Mouse (Mus musculus) left cerebral cortex, postnatal 36 days (tissue): ENCODE data around the gene Cacna1s. TPM values are rescaled to one million over a fixed set of nuclear protein-coding genes. Genes with fewer than 3 reads are reported as not detected.

Experiments used
- DNase-seq, 2 experiments: peaks; one replicate each; pipeline ENCODE4 v3.0.0; 2021 to 2022; ENCODE audit warnings: low spot score in 2 of 2, mixed read lengths in 1 of 2
- intact Hi-C: fragments of 180-260 bp; cut with DNase I; formaldehyde crosslinking; loops from one replicate; pipeline ENCODE4 v1.15.1; 2025
- total RNA-seq, 2 experiments: library from RNA; stranded (reverse); gene quantifications; 2 replicates each; pipeline ENCODE4 v1.2.3; 2021

The Cacna1s gene
- total RNA-seq, 2 experiments from 2014 or later, result 0.81 to 2.3 TPM

DNA sequence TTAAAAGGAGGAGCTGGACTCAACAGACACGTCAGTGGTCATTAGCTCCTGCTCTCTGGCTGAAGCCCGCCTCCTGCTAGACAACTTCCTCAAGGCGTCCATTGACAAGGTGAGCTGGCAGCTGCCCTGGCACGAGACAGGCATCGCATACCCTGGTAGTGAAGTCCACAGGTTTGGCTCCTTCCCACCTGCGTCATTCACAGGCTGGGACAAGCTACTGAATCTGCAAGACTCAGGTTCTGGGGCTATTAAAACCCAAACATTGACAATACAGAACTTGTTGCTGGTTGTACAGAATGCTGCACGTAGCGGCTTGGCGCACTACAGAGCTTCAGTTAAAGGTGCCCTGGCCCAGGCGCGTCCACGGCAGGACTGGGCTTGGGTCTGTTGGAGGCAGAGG, 107.7 kb downstream of the Cacna1s start:
- intact Hi-C loops, result no loop called here
- DNase-seq, result no peak

DNA sequence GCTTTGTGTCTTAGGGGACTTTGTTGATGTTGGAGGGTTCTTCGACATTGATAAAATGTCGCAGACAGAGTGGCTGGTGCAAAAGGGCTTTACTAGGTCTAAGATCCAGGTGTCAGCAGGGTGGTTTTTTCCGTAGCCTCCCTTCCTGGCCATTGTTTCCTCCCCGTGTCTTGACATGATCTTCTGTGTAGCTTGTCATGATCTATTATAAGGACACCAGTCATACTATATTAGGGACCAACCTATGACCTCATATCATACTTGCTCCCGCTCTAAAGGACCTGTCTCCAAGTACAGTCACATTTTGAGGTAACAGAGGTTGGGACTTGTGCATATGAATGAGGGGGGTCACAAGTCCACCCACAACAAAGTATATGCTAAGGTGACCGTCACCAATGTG, 108.4 kb downstream of the Cacna1s start:
- intact Hi-C loops, result no loop called here
- no peak for DNase-seq

DNA sequence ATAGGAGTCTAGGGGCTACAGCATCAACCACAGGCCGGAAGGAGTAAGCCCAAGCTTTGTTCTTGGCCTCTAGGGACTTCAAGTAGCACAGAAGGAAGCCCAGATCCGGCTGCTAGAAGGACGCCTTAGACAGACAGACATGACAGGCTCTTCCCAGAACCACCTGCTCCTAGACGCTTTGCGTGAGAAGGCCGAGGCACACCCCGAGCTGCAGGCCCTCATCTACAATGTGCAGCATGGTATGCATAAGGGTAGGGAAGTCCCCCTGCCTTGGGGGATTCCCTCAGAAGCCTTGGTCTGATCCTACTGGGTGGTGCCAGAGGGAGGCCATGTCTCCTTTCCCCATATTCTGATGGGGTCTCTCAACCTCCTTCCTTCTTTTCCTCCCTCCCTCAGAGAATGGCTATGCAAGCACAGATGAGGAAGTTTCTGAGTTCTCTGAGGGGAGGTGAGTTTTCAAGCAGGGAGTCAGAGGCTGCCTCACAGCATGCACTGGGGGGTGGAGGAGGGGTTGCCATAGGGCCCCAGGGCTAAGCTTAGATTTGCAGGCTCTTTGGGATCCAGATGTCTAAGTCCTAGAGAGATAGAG, 108.9 kb downstream of the Cacna1s start:
- DNase-seq, result no peak

DNA sequence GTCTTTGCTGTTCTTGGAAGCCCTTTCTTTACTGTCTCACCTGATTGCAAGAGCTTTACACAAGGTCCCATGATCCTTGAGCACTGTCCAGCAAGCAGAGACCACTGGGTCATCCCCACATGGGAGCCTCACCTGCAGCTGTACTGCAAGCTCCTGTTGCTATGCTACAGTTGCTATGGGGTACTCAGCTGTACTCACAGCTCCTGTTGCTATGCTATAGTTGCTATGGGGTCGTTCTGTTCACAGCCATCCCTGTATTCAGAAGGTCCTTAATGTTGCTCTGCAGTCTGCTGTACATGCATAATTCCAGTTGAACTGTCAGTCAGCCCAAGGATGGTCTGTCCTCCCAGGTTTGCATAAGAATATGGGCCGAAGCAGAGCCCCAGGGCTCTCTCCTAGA, 112.9 kb downstream of the Cacna1s start:
- intact Hi-C loops, result loop anchor here (5.0 kb wide), 2 partner anchors 48 to 292 kb away; no protein-coding TSS in a partner anchor
- DNase-seq, result no peak

More for the DNA sequence above, 108.9 kb downstream of the Cacna1s start:
- intact Hi-C loops, result no loop called here

DNA sequence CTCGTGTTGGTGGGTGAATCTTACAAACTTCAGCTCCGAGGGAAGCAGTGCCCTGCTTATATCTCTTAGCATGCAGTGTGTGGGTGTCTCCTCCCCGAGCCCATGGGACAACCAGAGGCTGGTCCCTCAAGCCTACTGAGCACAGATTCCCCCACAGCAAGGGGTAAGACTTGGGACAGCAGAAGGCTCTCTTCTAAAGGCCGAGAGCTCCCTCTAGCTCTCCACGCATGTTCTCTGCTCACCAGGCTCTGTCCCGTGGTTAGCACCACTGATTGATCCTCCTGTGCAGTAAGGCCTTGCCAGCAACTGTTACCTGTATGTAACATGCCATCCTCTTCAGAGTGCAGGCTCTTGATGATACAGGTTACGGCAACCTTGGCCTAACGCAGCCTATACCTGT, 115.1 kb downstream of the Cacna1s start:
- intact Hi-C loops, result loop anchor here (2.0 to 5.0 kb wide), 3 partner anchors 50 to 290 kb away; partner anchors contain the start of gene Ascl5
- DNase-seq, result peak in 1 of 2 experiments; percentile 47

Other genes starting within 250 kb of the Cacna1s start
- 1 to 10 TPM; 1.1 to 1.5 TPM for gene Lad1, start 234.2 kb upstream of the Cacna1s start, total RNA-seq
- gene Tnnt2, start 216.4 kb upstream of the Cacna1s start, total RNA-seq, result 1 to 10 TPM; 5.8 to 7.5 TPM
- gene Pkp1, start 133.5 kb upstream of the Cacna1s start, total RNA-seq, result under 1 TPM; 0.39 to 0.44 TPM
- 10 to 100 TPM; 12.8 to 16.3 TPM for gene Igfn1, start 46.4 kb upstream of the Cacna1s start, total RNA-seq
- gene Tmem9, start 44.6 kb upstream of the Cacna1s start, total RNA-seq, result 10 to 100 TPM; 61.4 to 63.7 TPM
- gene Ascl5, start 1.9 kb upstream of the Cacna1s start, total RNA-seq, result 1 to 10 TPM; 1.6 to 3.6 TPM
- gene Kif21b, start 78.6 kb downstream of the Cacna1s start, total RNA-seq, result 10 to 100 TPM; 52.0 to 68.8 TPM
- gene Mroh3, start 160.1 kb downstream of the Cacna1s start, total RNA-seq, result 1 to 10 TPM in 1 of 2 experiments, under 1 TPM in 1; 0.54 to 1.2 TPM
- gene Inava, start 181.5 kb downstream of the Cacna1s start, total RNA-seq, result 1 to 10 TPM; 2.5 to 3.3 TPM
- gene Gpr25, start 208.1 kb downstream of the Cacna1s start, total RNA-seq, result 1 to 10 TPM; 5.5 to 7.7 TPM